Mouse (Mus musculus) kidney, adult 2 months (tissue): ENCODE measurements around the gene Mfn2.

Experiments used
- CTCF ChIP-seq: fragments of 200-500 bp; conservative IDR thresholded peaks from 2 replicates; pipeline ENCODE4 v1.5.1; 2011; ENCODE audit warnings: low read depth, mild to moderate bottlenecking, control low read depth, low read length, moderate library complexity, mixed read lengths; ENCODE audit not compliant: insufficient read depth, insufficient read length
- POLR2A ChIP-seq: fragments of 200-500 bp; IDR thresholded peaks from one replicate; pipeline ENCODE4 v1.6.1; 2011; ENCODE audit warnings: low read depth, low read length, control low read depth

DNA sequence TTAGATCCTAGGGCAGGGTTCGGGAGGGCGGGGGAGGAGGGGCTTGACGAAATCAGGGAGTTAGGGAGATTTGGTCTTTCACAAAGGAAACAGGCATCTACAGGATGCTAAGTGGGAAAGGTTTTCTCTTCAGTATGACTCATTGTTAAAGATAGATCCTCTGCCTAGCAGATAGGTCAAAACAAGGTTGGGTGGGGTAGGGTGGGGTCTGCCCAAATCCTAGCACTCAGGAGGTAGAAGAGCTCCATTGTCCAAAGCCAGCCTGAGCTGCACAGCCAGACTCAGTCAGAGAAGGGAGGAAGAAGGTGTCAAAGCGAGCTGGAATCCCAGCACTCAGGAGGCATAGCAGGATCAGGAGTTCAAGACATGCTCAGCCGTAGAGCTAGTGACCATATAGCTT, 33.0 kb upstream of the Mfn2 start:
- TF ChIP-seq CTCF (no peak), POLR2A (no peak)
